Mouse (Mus musculus): ENCODE data around the gene Xylt1. TPM values are rescaled to one million over a fixed set of nuclear protein-coding genes. Genes with fewer than 3 reads are reported as not detected.

The Xylt1 gene
- polyA plus RNA-seq, 1 experiment from 2014 or later = 2.6 TPM

- Histone ChIP-seq H3K4me1 (replicated peaks; ENCODE audit: control insufficient read depth, insufficient read depth, low read length) (peaks cover 7% of the 10 kb centered on the region), H3K27ac (ENCODE audit: low read length) (no peak overlapping the region), H3K27me3 (replicated peaks; ENCODE audit: control insufficient read depth, insufficient read depth, low read length) (no peaks in the 10 kb centered on the region), H3K9ac (replicated peaks; ENCODE audit: low read depth, low read length) (no peak overlapping the region), H3K4me3 (replicated peaks; ENCODE audit: low read length) (no peak overlapping the region), H3K4me2 (ENCODE audit: low read length) (no peak overlapping the region), H3K9me3 (ENCODE audit: control insufficient read depth, low read length) (no peaks in the 10 kb centered on the region), H3K36me3 (ENCODE audit: control insufficient read depth, insufficient read depth) (no peaks in the 10 kb centered on the region)
- 87% methylated on average over 3 of the region's 3 CpGs for WGBS
- ATAC-seq = no peak
Observed at GRCm38 (mm10) chr7:117440994-117441393, 60.2 kb downstream of the Xylt1 start.

- no peaks in the 10 kb centered on the region; the same call in 1 of the 2 replicates for H3K4me1 ChIP-seq (replicated peaks; ENCODE audit: control insufficient read depth, insufficient read depth, low read length)
- WGBS = 68% methylated on average over 2 of the region's 2 CpGs
- H3K27me3 ChIP-seq (replicated peaks; ENCODE audit: control insufficient read depth, insufficient read depth, low read length) = no peaks in the 10 kb centered on the region
- H3K4me2 ChIP-seq (ENCODE audit: low read length) = no peak overlapping the region
- H3K9ac ChIP-seq (replicated peaks; ENCODE audit: low read depth, low read length) = no peak overlapping the region
- no peaks in the 10 kb centered on the region for H3K36me3 ChIP-seq (ENCODE audit: control insufficient read depth, insufficient read depth)
- no peaks in the 10 kb centered on the region for H3K9me3 ChIP-seq (ENCODE audit: control insufficient read depth, low read length)
- H3K4me3 ChIP-seq (replicated peaks; ENCODE audit: low read length) = no peak overlapping the region
- ATAC-seq = no peak
- H3K27ac ChIP-seq (ENCODE audit: low read length) = no peak overlapping the region
Observed at GRCm38 (mm10) chr7:117442639-117443038, 61.9 kb downstream of the Xylt1 start.

- WGBS = 87% methylated on average over 7 of the region's 7 CpGs
- no peaks in the 10 kb centered on the region; the same call in 1 of the 2 replicates for H3K4me1 ChIP-seq (replicated peaks; ENCODE audit: control insufficient read depth, insufficient read depth, low read length)
Observed at GRCm38 (mm10) chr7:117443215-117443614, 62.4 kb downstream of the Xylt1 start.

GRCm38 (mm10) chr7:117445471-117445870, 64.7 kb downstream of the Xylt1 start:
- H3K9me3 ChIP-seq (ENCODE audit: control insufficient read depth, low read length) = no peaks in the 10 kb centered on the region
- no peaks in the 10 kb centered on the region for H3K27me3 ChIP-seq (replicated peaks; ENCODE audit: control insufficient read depth, insufficient read depth, low read length)
- no peaks in the 10 kb centered on the region for H3K4me1 ChIP-seq (replicated peaks; ENCODE audit: control insufficient read depth, insufficient read depth, low read length)
- no peak overlapping the region for H3K9ac ChIP-seq (replicated peaks; ENCODE audit: low read depth, low read length)
- H3K4me3 ChIP-seq (replicated peaks; ENCODE audit: low read length) = no peak overlapping the region
- H3K4me2 ChIP-seq (ENCODE audit: low read length) = no peak overlapping the region
- no peak overlapping the region for H3K27ac ChIP-seq (ENCODE audit: low read length)
- H3K36me3 ChIP-seq (ENCODE audit: control insufficient read depth, insufficient read depth) = no peaks in the 10 kb centered on the region
- no peak for ATAC-seq
- WGBS = 38% methylated on average over 3 of the region's 3 CpGs

More at GRCm38 (mm10) chr7:117443215-117443614, 62.4 kb downstream of the Xylt1 start:
- Histone ChIP-seq H3K9me3 (ENCODE audit: control insufficient read depth, low read length) (no peaks in the 10 kb centered on the region), H3K4me3 (replicated peaks; ENCODE audit: low read length) (no peak overlapping the region), H3K27ac (ENCODE audit: low read length) (no peak overlapping the region), H3K36me3 (ENCODE audit: control insufficient read depth, insufficient read depth) (no peaks in the 10 kb centered on the region), H3K27me3 (replicated peaks; ENCODE audit: control insufficient read depth, insufficient read depth, low read length) (no peaks in the 10 kb centered on the region), H3K9ac (replicated peaks; ENCODE audit: low read depth, low read length) (no peak overlapping the region), H3K4me2 (ENCODE audit: low read length) (no peak overlapping the region)
- no peak for ATAC-seq

- H3K4me3 ChIP-seq (replicated peaks; ENCODE audit: low read length) = no peak overlapping the region
- no peak overlapping the region for H3K27ac ChIP-seq (ENCODE audit: low read length)
- H3K36me3 ChIP-seq (ENCODE audit: control insufficient read depth, insufficient read depth) = no peaks in the 10 kb centered on the region
- ATAC-seq = no peak
- no peak overlapping the region for H3K9ac ChIP-seq (replicated peaks; ENCODE audit: low read depth, low read length)
- WGBS = 98% methylated on average over 5 of the region's 5 CpGs
- H3K27me3 ChIP-seq (replicated peaks; ENCODE audit: control insufficient read depth, insufficient read depth, low read length) = no peaks in the 10 kb centered on the region
- no peak overlapping the region for H3K4me2 ChIP-seq (ENCODE audit: low read length)
- no peaks in the 10 kb centered on the region for H3K9me3 ChIP-seq (ENCODE audit: control insufficient read depth, low read length)
- H3K4me1 ChIP-seq (replicated peaks; ENCODE audit: control insufficient read depth, insufficient read depth, low read length) = peaks cover 5% of the 10 kb centered on the region
Observed at GRCm38 (mm10) chr7:117449605-117450004, 68.8 kb downstream of the Xylt1 start.

GRCm38 (mm10) chr7:117451212-117451611, 70.4 kb downstream of the Xylt1 start:
- H3K9me3 ChIP-seq (ENCODE audit: control insufficient read depth, low read length) = no peaks in the 10 kb centered on the region
- no peak overlapping the region for H3K4me2 ChIP-seq (ENCODE audit: low read length)
- H3K4me3 ChIP-seq (replicated peaks; ENCODE audit: low read length) = no peak overlapping the region
- H3K9ac ChIP-seq (replicated peaks; ENCODE audit: low read depth, low read length) = no peak overlapping the region
- no peak overlapping the region for H3K27ac ChIP-seq (ENCODE audit: low read length)
- H3K36me3 ChIP-seq (ENCODE audit: control insufficient read depth, insufficient read depth) = no peaks in the 10 kb centered on the region
- peaks cover 5% of the 10 kb centered on the region for H3K4me1 ChIP-seq (replicated peaks; ENCODE audit: control insufficient read depth, insufficient read depth, low read length)
- no peak for ATAC-seq
- H3K27me3 ChIP-seq (replicated peaks; ENCODE audit: control insufficient read depth, insufficient read depth, low read length) = no peaks in the 10 kb centered on the region

GRCm38 (mm10) chr7:117452269-117452668, 71.5 kb downstream of the Xylt1 start:
- Histone ChIP-seq H3K27ac (ENCODE audit: low read length) (no peak overlapping the region), H3K9me3 (ENCODE audit: control insufficient read depth, low read length) (no peaks in the 10 kb centered on the region), H3K4me2 (ENCODE audit: low read length) (no peak overlapping the region), H3K4me1 (replicated peaks; ENCODE audit: control insufficient read depth, insufficient read depth, low read length) (peaks cover 5% of the 10 kb centered on the region), H3K27me3 (replicated peaks; ENCODE audit: control insufficient read depth, insufficient read depth, low read length) (no peaks in the 10 kb centered on the region), H3K4me3 (replicated peaks; ENCODE audit: low read length) (no peak overlapping the region), H3K36me3 (ENCODE audit: control insufficient read depth, insufficient read depth) (no peaks in the 10 kb centered on the region), H3K9ac (replicated peaks; ENCODE audit: low read depth, low read length) (no peak overlapping the region)
- ATAC-seq = peak; percentile 23; the same call in 1 of the 2 replicates
- WGBS = 27% methylated on average over 2 of the region's 2 CpGs

GRCm38 (mm10) chr7:117454789-117455548, 74.2 kb downstream of the Xylt1 start:
- Histone ChIP-seq H3K9me3 (ENCODE audit: control insufficient read depth, low read length) (no peaks in the 10 kb centered on the region), H3K4me3 (replicated peaks; ENCODE audit: low read length) (no peak overlapping the region), H3K9ac (replicated peaks; ENCODE audit: low read depth, low read length) (no peak overlapping the region), H3K36me3 (ENCODE audit: control insufficient read depth, insufficient read depth) (no peaks in the 10 kb centered on the region), H3K27ac (ENCODE audit: low read length) (no peak overlapping the region), H3K4me1 (replicated peaks; ENCODE audit: control insufficient read depth, insufficient read depth, low read length) (peaks cover 5% of the 10 kb centered on the region), H3K4me2 (ENCODE audit: low read length) (no peak overlapping the region), H3K27me3 (replicated peaks; ENCODE audit: control insufficient read depth, insufficient read depth, low read length) (no peaks in the 10 kb centered on the region)
- no peak for ATAC-seq
- WGBS = 88% methylated on average over 11 of the region's 11 CpGs

GRCm38 (mm10) chr7:117462196-117462935, 81.6 kb downstream of the Xylt1 start:
- whole genome bisulfite sequencing = 23% methylated on average over 7 of the region's 7 CpGs
- Histone ChIP-seq H3K27ac (ENCODE audit: low read length) (peak overlapping the region; percentile 43), H3K4me3 (replicated peaks; ENCODE audit: low read length) (no peak overlapping the region), H3K27me3 (replicated peaks; ENCODE audit: control insufficient read depth, insufficient read depth, low read length) (no peaks in the 10 kb centered on the region), H3K4me1 (replicated peaks; ENCODE audit: control insufficient read depth, insufficient read depth, low read length) (peaks cover 11% of the 10 kb centered on the region), H3K4me2 (ENCODE audit: low read length) (no peak overlapping the region), H3K9me3 (ENCODE audit: control insufficient read depth, low read length) (no peaks in the 10 kb centered on the region), H3K9ac (replicated peaks; ENCODE audit: low read depth, low read length) (no peak overlapping the region), H3K36me3 (ENCODE audit: control insufficient read depth, insufficient read depth) (no peaks in the 10 kb centered on the region)
- peak; percentile 94 for ATAC-seq
